Mouse (Mus musculus): Measurements from ENCODE around the gene Ppip5k2.
"Not testable (repeated sequence)": the region's sequence is repeated elsewhere in the genome, so short reads cannot be mapped to it uniquely, and the experiment has no call there.

Ppip5k2 gene

GRCm38 (mm10) chr1:97769904-97770753 is at the start of gene Ppip5k2, which contains the start of gene Gin1:
Gene Ppip5k2 (minus strand): TSS chr1:97770411.
Gene Gin1 (plus strand): TSS chr1:97770172.
- peak; percentile 95 for DNase-seq (ENCODE audit: extremely low spot score)

GRCm38 (mm10) chr1:97809255-97809912 is 39.2 kb upstream of the Ppip5k2 start:
- DNase-seq (ENCODE audit: extremely low spot score) = peak; percentile 7

GRCm38 (mm10) chr1:97804520-97804919 is 34.3 kb upstream of the Ppip5k2 start:
- DNase-seq (ENCODE audit: extremely low spot score) = no peak

GRCm38 (mm10) chr1:97802207-97802902 is 32.1 kb upstream of the Ppip5k2 start:
- DNase-seq (ENCODE audit: extremely low spot score) = no peak

GRCm38 (mm10) chr1:97795936-97796335 is 25.7 kb upstream of the Ppip5k2 start:
- DNase-seq (ENCODE audit: extremely low spot score) = no peak

GRCm38 (mm10) chr1:97794110-97794509 is 23.9 kb upstream of the Ppip5k2 start:
- DNase-seq (ENCODE audit: extremely low spot score) = no peak

- no peak for DNase-seq (ENCODE audit: extremely low spot score)
These were observed 18.3 kb upstream of the Ppip5k2 start for GRCm38 (mm10) chr1:97788490-97788889.

- no peak for DNase-seq (ENCODE audit: extremely low spot score)
These were observed 17.5 kb upstream of the Ppip5k2 start for GRCm38 (mm10) chr1:97787674-97788073.

GRCm38 (mm10) chr1:97785685-97786393 is 15.6 kb upstream of the Ppip5k2 start:
- DNase-seq (ENCODE audit: extremely low spot score) = no peak

- no peak for DNase-seq (ENCODE audit: extremely low spot score)
These were observed 14.7 kb upstream of the Ppip5k2 start for GRCm38 (mm10) chr1:97784928-97785327.

GRCm38 (mm10) chr1:97781674-97782073 is 11.5 kb upstream of the Ppip5k2 start:
- DNase-seq (ENCODE audit: extremely low spot score) = no peak

GRCm38 (mm10) chr1:97773973-97774372 is 3.8 kb upstream of the Ppip5k2 start:
- DNase-seq (ENCODE audit: extremely low spot score) = no peak

- no peak for DNase-seq (ENCODE audit: extremely low spot score)
These were observed 3.2 kb upstream of the Ppip5k2 start for GRCm38 (mm10) chr1:97773362-97773761.

GRCm38 (mm10) chr1:97771727-97772126 is 1.5 kb upstream of the Ppip5k2 start:
- DNase-seq (ENCODE audit: extremely low spot score) = no peak

GRCm38 (mm10) chr1:97771118-97771517 is 907 bp upstream of the Ppip5k2 start:
- DNase-seq (ENCODE audit: extremely low spot score) = no peak

GRCm38 (mm10) chr1:97769294-97769903 is 812 bp downstream of the Ppip5k2 start:
- peak; percentile 50 for DNase-seq (ENCODE audit: extremely low spot score)

GRCm38 (mm10) chr1:97768906-97769293 is 1.3 kb downstream of the Ppip5k2 start:
- no peak for DNase-seq (ENCODE audit: extremely low spot score)

GRCm38 (mm10) chr1:97768089-97768488 is 2.1 kb downstream of the Ppip5k2 start:
- DNase-seq (ENCODE audit: extremely low spot score) = no peak

- not testable (repeated sequence) for DNase-seq (ENCODE audit: extremely low spot score)
These were observed 4.5 kb downstream of the Ppip5k2 start for GRCm38 (mm10) chr1:97765712-97766111.

- DNase-seq (ENCODE audit: extremely low spot score) = no peak
These were observed 8.7 kb downstream of the Ppip5k2 start for GRCm38 (mm10) chr1:97761477-97761876.

- no peak for DNase-seq (ENCODE audit: extremely low spot score)
These were observed 9.6 kb downstream of the Ppip5k2 start for GRCm38 (mm10) chr1:97760598-97760997.
